Mouse (Mus musculus): ENCODE data around the gene Llcfc1. TPM values are rescaled to one million over a fixed set of nuclear protein-coding genes. Genes with fewer than 3 reads are reported as not detected.
A peak's percentile ranks its signal among the peaks of the same experiment; 100 is the strongest.

The Llcfc1 gene
- polyA plus RNA-seq, 1 experiment from 2014 or later: not detected

GRCm38 (mm10) chr6:41702928-41703327, 18.7 kb downstream of the Llcfc1 start:
- peak; percentile 45 for DNase-seq (ENCODE audit: low spot score)

DNA sequence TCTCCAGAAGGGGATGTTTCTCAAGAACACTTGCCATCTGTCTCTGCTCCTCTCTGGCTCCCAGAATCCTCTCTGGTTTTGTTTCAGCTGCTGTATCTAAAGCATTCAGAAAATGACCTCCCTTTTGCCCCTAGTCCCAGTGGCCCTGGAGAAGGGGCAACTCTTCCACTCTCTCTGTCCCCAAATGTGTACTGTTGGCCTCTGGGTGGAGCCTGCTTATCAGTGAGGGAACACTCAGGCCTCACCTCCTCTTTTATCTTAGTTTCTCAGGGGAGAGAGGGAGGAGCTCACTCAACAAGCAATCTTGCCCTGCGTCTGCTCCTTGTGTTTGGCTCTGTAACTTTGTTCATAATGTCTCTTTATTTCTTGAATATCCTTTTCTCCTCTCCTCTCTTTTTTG, 19.9 kb downstream of the Llcfc1 start, which contains the start of gene Kel:
Gene Kel (minus strand): TSS at position 217 of the 400 bp plus-strand sequence.
- DNase-seq (ENCODE audit: low spot score): no peak

DNA sequence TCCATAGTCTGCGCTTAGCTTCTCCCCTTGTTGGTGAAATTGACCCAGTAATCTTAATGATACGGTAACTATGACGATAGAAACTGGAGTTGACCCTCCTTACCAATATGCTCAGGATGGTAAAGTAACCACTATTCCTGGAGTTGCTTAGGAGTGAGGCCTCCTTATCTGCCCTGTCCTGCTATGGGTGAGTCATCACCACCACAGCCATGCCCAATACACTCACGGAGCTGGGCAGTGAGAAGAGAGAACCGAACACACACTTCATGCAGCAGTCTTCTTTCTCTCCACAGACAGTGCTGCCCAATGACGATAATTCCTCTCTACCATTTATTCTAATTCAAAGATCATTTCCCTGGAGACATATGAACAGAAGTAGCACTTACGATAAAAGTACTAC, 22.0 kb downstream of the Llcfc1 start:
- no peak for DNase-seq (ENCODE audit: low spot score)

GRCm38 (mm10) chr6:41710281-41710680, 26.1 kb downstream of the Llcfc1 start:
- DNase-seq (ENCODE audit: low spot score): no peak

DNA sequence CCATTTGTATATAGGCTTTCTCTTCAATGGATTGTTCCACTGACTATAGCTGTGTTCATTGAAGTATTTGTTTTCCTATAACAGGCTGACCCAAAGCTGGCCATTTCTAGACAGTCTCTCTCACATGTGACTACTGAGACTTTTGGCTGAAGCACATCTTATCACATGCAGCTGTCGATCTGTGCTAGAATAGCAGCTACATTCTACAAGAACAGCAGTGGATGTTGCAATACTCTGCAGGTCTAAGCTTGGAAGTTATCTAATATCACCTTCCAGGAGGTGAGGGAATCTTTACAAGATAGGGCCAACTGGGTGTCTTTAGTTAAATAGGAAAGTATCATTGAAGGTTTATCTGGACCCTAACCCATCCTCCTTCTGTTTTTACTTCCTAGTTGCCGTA, 37.2 kb downstream of the Llcfc1 start:
- no peak for DNase-seq (ENCODE audit: low spot score)

GRCm38 (mm10) chr6:41727989-41728609, 43.9 kb downstream of the Llcfc1 start:
- peak; percentile 19 for DNase-seq (ENCODE audit: low spot score)

DNA sequence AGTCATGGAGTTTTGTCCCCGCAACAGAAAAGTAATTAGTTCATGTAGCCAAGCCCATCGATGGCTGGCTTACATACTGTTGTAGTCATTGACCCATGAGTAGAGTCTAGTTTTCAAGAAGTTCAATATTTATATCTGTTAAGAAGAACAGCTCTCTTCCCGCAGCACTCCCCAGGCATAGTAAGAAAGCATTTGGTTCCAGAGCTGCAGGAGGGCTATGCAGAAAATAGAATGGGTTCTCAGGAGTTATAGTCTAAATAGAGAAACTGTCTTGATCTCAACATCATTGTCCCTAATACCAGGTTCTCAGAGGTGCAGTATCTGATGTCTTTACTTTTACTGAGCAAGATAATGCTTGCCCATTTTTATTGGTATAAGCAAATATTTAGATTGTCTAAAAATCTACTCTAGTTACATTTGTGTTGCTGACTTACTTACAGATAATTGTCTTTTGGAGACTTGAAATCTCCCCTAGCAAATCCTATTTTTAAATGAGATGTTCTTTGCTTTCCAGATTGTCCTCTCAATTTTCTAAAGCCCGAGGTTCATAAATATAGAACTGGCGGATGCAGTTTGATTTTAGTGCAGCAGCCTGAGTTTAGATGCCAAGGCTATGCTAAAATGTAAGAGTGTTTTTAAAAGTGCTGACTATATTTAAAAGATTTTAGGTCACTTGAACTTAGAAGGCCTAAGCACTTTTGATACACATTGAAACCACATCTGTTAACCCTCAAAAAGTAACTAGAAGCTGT, 50.7 kb downstream of the Llcfc1 start:
- no peak for DNase-seq (ENCODE audit: low spot score)

Other genes with a start within 250 kb of the Llcfc1 start
- not detected in 2 replicates for gene Gm10334, start 238.3 kb upstream of the Llcfc1 start, polyA plus RNA-seq (2015; fragmentation: Nextera tagmentation; extraction: Ambion mirVana)
- gene Prss1, start 225.5 kb upstream of the Llcfc1 start, polyA plus RNA-seq (2015; fragmentation: Nextera tagmentation; extraction: Ambion mirVana): 0.71 and 1.2 TPM in 2 replicates
- gene Prss2, start 162.6 kb upstream of the Llcfc1 start, polyA plus RNA-seq (2015; fragmentation: Nextera tagmentation; extraction: Ambion mirVana): 3.6 and 4.7 TPM in 2 replicates
- gene Ephb6, start 78.9 kb upstream of the Llcfc1 start, polyA plus RNA-seq (2015; fragmentation: Nextera tagmentation; extraction: Ambion mirVana): 81.3 and 84.2 TPM in 2 replicates
- 0.64 and 1.1 TPM in 2 replicates for gene Trpv6, start 48.0 kb upstream of the Llcfc1 start, polyA plus RNA-seq (2015; fragmentation: Nextera tagmentation; extraction: Ambion mirVana)
- gene Trpv5, start 3.7 kb upstream of the Llcfc1 start, polyA plus RNA-seq (2015; fragmentation: Nextera tagmentation; extraction: Ambion mirVana): 0.04 TPM in 1 of 2 replicates, not detected in the other
- gene Kel, start 19.9 kb downstream of the Llcfc1 start, polyA plus RNA-seq (2015; fragmentation: Nextera tagmentation; extraction: Ambion mirVana): 0.31 and 0.75 TPM in 2 replicates
- not detected in 2 replicates for gene Olfr459, start 90.7 kb downstream of the Llcfc1 start, polyA plus RNA-seq (2015; fragmentation: Nextera tagmentation; extraction: Ambion mirVana)
- gene Pip, start 163.1 kb downstream of the Llcfc1 start, polyA plus RNA-seq (2015; fragmentation: Nextera tagmentation; extraction: Ambion mirVana): not detected in 2 replicates
- not detected in 2 replicates for gene Sval2, start 168.6 kb downstream of the Llcfc1 start, polyA plus RNA-seq (2015; fragmentation: Nextera tagmentation; extraction: Ambion mirVana)